Comparison of ENCODE assay signal across 11 mouse cellular contexts in genomic region chr4:124485941-124486581, GRCm38 (mm10).
A peak's percentile ranks its signal among the peaks of the same experiment; 100 is the strongest.
DNase-seq lines count a peak whose midpoint lies in the region; ATAC-seq lines count a peak whose summit lies in the region.
"Had no signal": no experiment of that assay in that cellular context is flagged by ENCODE, and none has a peak within 500 bp of the region (broad histone marks: within the 10 kb centered on the region; RNA-seq: fewer than 3 reads in every experiment).

No protein-coding gene starts in this region.

- WGBS in forebrain, embryonic 14.5 days: 5% methylated on average over 12 of the region's 12 CpGs
- 4% methylated on average over 12 of the region's 12 CpGs for WGBS in midbrain, embryonic 10.5 days
- 18% methylated on average over 12 of the region's 12 CpGs for WGBS in intestine, embryonic 15.5 days

- peak overlapping the region; percentile 91 for H3K27ac ChIP-seq in forebrain, embryonic 14.5 days (ENCODE audit: low read depth, low read length)
- peak overlapping the region; percentile 92 for H3K27ac ChIP-seq in midbrain, embryonic 10.5 days (replicated peaks)
- no peak overlapping the region for H3K27ac ChIP-seq in intestine, embryonic 15.5 days

- H3K4me2 ChIP-seq in forebrain, embryonic 14.5 days (ENCODE audit: low read length): peak overlapping the region; percentile 23; the same call in 1 of the 2 replicates
- no peak overlapping the region for H3K4me2 ChIP-seq in intestine, embryonic 15.5 days (replicated peaks)

- peaks cover 21% of the 10 kb centered on the region for H3K4me1 ChIP-seq in forebrain, embryonic 14.5 days (ENCODE audit: control insufficient read depth, insufficient read depth, low read length)
- peaks cover 37% of the 10 kb centered on the region for H3K4me1 ChIP-seq in midbrain, embryonic 10.5 days
- no peaks in the 10 kb centered on the region for H3K4me1 ChIP-seq in intestine, embryonic 15.5 days (replicated peaks)
- H3K4me1 ChIP-seq: megakaryocyte, embryonic 14.5 days had no signal

- no peak overlapping the region for H3K4me3 ChIP-seq in forebrain, embryonic 14.5 days (ENCODE audit: low read depth, low read length)
- H3K4me3 ChIP-seq in midbrain, embryonic 10.5 days: peak overlapping the region; percentile 35
- no peak overlapping the region for H3K4me3 ChIP-seq in intestine, embryonic 15.5 days (replicated peaks)
- H3K4me3 ChIP-seq: megakaryocyte, embryonic 14.5 days had no signal

- peak; percentile 90 for ATAC-seq in forebrain, embryonic 14.5 days
- no peak for ATAC-seq in intestine, embryonic 15.5 days

- H3K36me3 ChIP-seq in forebrain, embryonic 14.5 days (ENCODE audit: control insufficient read depth, insufficient read depth, low read length): no peaks in the 10 kb centered on the region
- peaks cover 5% of the 10 kb centered on the region; the same call in 1 of the 2 replicates for H3K36me3 ChIP-seq in midbrain, embryonic 10.5 days
- H3K36me3 ChIP-seq in intestine, embryonic 15.5 days: no peaks in the 10 kb centered on the region

- H3K9ac ChIP-seq in forebrain, embryonic 14.5 days (ENCODE audit: low read length): peak overlapping the region; percentile 51
- no peak overlapping the region for H3K9ac ChIP-seq in intestine, embryonic 15.5 days

- intact Hi-C loops in left cerebral cortex, postnatal 4 days (cut with DNase I): no loop called here

- H3K27me3 ChIP-seq in forebrain, embryonic 14.5 days (replicated peaks; ENCODE audit: control insufficient read depth, insufficient read depth, low read length): peaks cover 5% of the 10 kb centered on the region; the same call in 1 of the 2 replicates
- H3K27me3 ChIP-seq in midbrain, embryonic 10.5 days (ENCODE audit: low read depth, poor library complexity, severe bottlenecking): peaks cover 75% of the 10 kb centered on the region
- H3K27me3 ChIP-seq in intestine, embryonic 15.5 days (replicated peaks): peaks cover 32% of the 10 kb centered on the region

- peak; percentile 72 for DNase-seq in left cerebral cortex, postnatal 4 days
- DNase-seq in left cerebral cortex, adult 8-10 months (ENCODE audit: low spot score in 2 of 2): no peak
- DNase-seq in forebrain, embryonic 14.5 days (ENCODE audit: low spot score): peak; percentile 79
- DNase-seq in midbrain, embryonic 10.5 days (ENCODE audit: low spot score): peak; percentile 92
- peak; percentile 88 for DNase-seq in retina, postnatal 1 day
- no peak for DNase-seq in cerebellum, adult 8-10 months
- no peak for DNase-seq in frontal cortex, postnatal 14 days (ENCODE audit: low spot score in 2 of 2)
- DNase-seq: gastrocnemius, postnatal 36 days; right cerebral cortex, adult 18-20 months had no signal

- H3K9me3 ChIP-seq in forebrain, embryonic 14.5 days (replicated peaks; ENCODE audit: control insufficient read depth, low read length): peaks cover 15% of the 10 kb centered on the region
- peaks cover 35% of the 10 kb centered on the region for H3K9me3 ChIP-seq in midbrain, embryonic 10.5 days (replicated peaks)
- H3K9me3 ChIP-seq in intestine, embryonic 15.5 days: no peaks in the 10 kb centered on the region
- H3K9me3 ChIP-seq: megakaryocyte, embryonic 14.5 days had no signal

Comparison
In these comparisons a context has a peak if more than half of its experiments do, and no peak if none do; other contexts are left out.
1. DNase-seq: peak in left cerebral cortex, postnatal 4 days (single experiment), forebrain, embryonic 14.5 days (single experiment), midbrain, embryonic 10.5 days (single experiment) and retina, postnatal 1 day (single experiment); none in left cerebral cortex, adult 8-10 months (0 of 2), cerebellum, adult 8-10 months (single experiment) and frontal cortex, postnatal 14 days (0 of 2).